Mouse (Mus musculus) liver, embryonic 16.5 days (tissue): ENCODE measurements around the gene Sox18. TPM values are rescaled to one million over a fixed set of nuclear protein-coding genes. Genes with fewer than 3 reads are reported as not detected.

ENCODE experiments used
- ATAC-seq: fragments of 200-750 bp; cut with Nextera tagmentation; 2 replicates; pipeline ENCODE4 v1.8.0; 2017; ENCODE audit warnings: low read depth, mild to moderate bottlenecking, moderate number of reproducible peaks, moderate library complexity
- H3K27ac ChIP-seq: fragments of 300-500 bp; sonication (generic); 2 replicates; pipeline ENCODE4 v1.5.1; 2014; ENCODE audit warnings: mild to moderate bottlenecking, low read length
- H3K27me3 ChIP-seq: fragments of 300-500 bp; sonication (generic); 2 replicates; pipeline ENCODE4 v1.6.1; 2014; ENCODE audit warnings: low read depth, low read length, mixed read lengths; ENCODE audit not compliant: control insufficient read depth, insufficient read depth
- H3K36me3 ChIP-seq: fragments of 300-500 bp; sonication (generic); 2 replicates; pipeline ENCODE4 v1.6.1; 2014; ENCODE audit warnings: mild to moderate bottlenecking; ENCODE audit not compliant: control insufficient read depth, insufficient read depth
- H3K4me1 ChIP-seq: fragments of 300-500 bp; sonication (generic); 2 replicates; pipeline ENCODE4 v1.6.1; 2014; ENCODE audit warnings: low read depth, low read length, mixed read lengths; ENCODE audit not compliant: control insufficient read depth
- H3K4me2 ChIP-seq: fragments of 300-500 bp; sonication (generic); 2 replicates; pipeline ENCODE4 v1.6.1; 2014; ENCODE audit warnings: low read depth, low read length, mixed read lengths
- H3K4me3 ChIP-seq: fragments of 300-500 bp; sonication (generic); 2 replicates; pipeline ENCODE4 v1.5.1; 2014; ENCODE audit warnings: low read depth, mild to moderate bottlenecking, low read length
- H3K9ac ChIP-seq: fragments of 300-500 bp; sonication (generic); 2 replicates; pipeline ENCODE4 v1.6.1; 2014; ENCODE audit warnings: low read depth, low read length
- H3K9me3 ChIP-seq: fragments of 300-500 bp; sonication (generic); replicated peaks from 2 replicates; pipeline ENCODE4 v1.6.1; 2016; ENCODE audit warnings: low read length; ENCODE audit not compliant: control insufficient read depth
- WGBS: fragments of 180-500 bp; shearing (Covaris S2); extraction: QIAGEN DNeasy Blood & Tissue Kit; methylation state at CpG from one replicate; pipeline ENCODE4 v1.1.7; 2014; ENCODE audit not compliant: insufficient replicate concordance; 5-methylcytosine and 5-hydroxymethylcytosine counted together
- polyA plus RNA-seq: library from polyadenylated mRNA; unstranded; fragments of >200 nt; fragmentation: Nextera tagmentation; extraction: Ambion mirVana; gene quantifications from 2 replicates; pipeline ENCODE4 v1.2.1, GENCODE M21; 2015

Gene Sox18
- polyA plus RNA-seq, 1 experiment from 2014 or later: 6.9 TPM

- H3K9me3 ChIP-seq: no peaks in the 10 kb centered on the region
- H3K27ac ChIP-seq: no peak overlapping the region
- H3K9ac ChIP-seq: no peak overlapping the region
- no peaks in the 10 kb centered on the region for H3K27me3 ChIP-seq
- peaks cover 2% of the 10 kb centered on the region for H3K4me1 ChIP-seq
- no peak overlapping the region for H3K4me2 ChIP-seq
- 58% methylated on average over 3 of the region's 3 CpGs for WGBS
- no peak for ATAC-seq
- H3K36me3 ChIP-seq: no peaks in the 10 kb centered on the region
- no peak overlapping the region for H3K4me3 ChIP-seq
Observed at GRCm38 (mm10) chr2:181662620-181663297, 8.7 kb downstream of the Sox18 start.

GRCm38 (mm10) chr2:181659609-181660055 lies 11.8 kb downstream of the Sox18 start:
- Histone ChIP-seq H3K9me3 (no peaks in the 10 kb centered on the region), H3K9ac (no peak overlapping the region), H3K4me1 (peaks cover 2% of the 10 kb centered on the region), H3K27me3 (no peaks in the 10 kb centered on the region), H3K4me3 (no peak overlapping the region), H3K36me3 (peaks cover 3% of the 10 kb centered on the region; the same call in 1 of the 2 replicates), H3K27ac (no peak overlapping the region), H3K4me2 (no peak overlapping the region)
- under 1% methylated on average over 9 of the region's 9 CpGs for WGBS
- peak; percentile 77 for ATAC-seq

- 30% methylated on average over 17 of the region's 17 CpGs for WGBS
- Histone ChIP-seq H3K4me1 (peaks cover 2% of the 10 kb centered on the region), H3K36me3 (peaks cover 3% of the 10 kb centered on the region; the same call in 1 of the 2 replicates), H3K27ac (no peak overlapping the region), H3K9me3 (no peaks in the 10 kb centered on the region), H3K27me3 (no peaks in the 10 kb centered on the region), H3K9ac (no peak overlapping the region), H3K4me3 (no peak overlapping the region), H3K4me2 (no peak overlapping the region)
- ATAC-seq: peak; percentile 50
Observed at GRCm38 (mm10) chr2:181658930-181659555, 12.4 kb downstream of the Sox18 start.

- no peak overlapping the region for H3K27ac ChIP-seq
- no peak overlapping the region for H3K9ac ChIP-seq
- peaks cover 3% of the 10 kb centered on the region; the same call in 1 of the 2 replicates for H3K36me3 ChIP-seq
- ATAC-seq: no peak
- no peak overlapping the region for H3K4me3 ChIP-seq
- H3K27me3 ChIP-seq: no peaks in the 10 kb centered on the region
- H3K9me3 ChIP-seq: no peaks in the 10 kb centered on the region
- WGBS: 70% methylated on average over 7 of the region's 7 CpGs
- no peak overlapping the region for H3K4me2 ChIP-seq
- H3K4me1 ChIP-seq: peaks cover 2% of the 10 kb centered on the region
Observed at GRCm38 (mm10) chr2:181658528-181658927, 12.9 kb downstream of the Sox18 start.

- 60% methylated on average over 2 of the region's 2 CpGs for WGBS
- no peak overlapping the region for H3K27ac ChIP-seq
- no peak overlapping the region for H3K4me3 ChIP-seq
- no peaks in the 10 kb centered on the region for H3K27me3 ChIP-seq
- H3K9ac ChIP-seq: no peak overlapping the region
- peaks cover 2% of the 10 kb centered on the region for H3K4me1 ChIP-seq
- H3K36me3 ChIP-seq: peaks cover 4% of the 10 kb centered on the region; the same call in 1 of the 2 replicates
- no peak for ATAC-seq
- H3K9me3 ChIP-seq: no peaks in the 10 kb centered on the region
- H3K4me2 ChIP-seq: no peak overlapping the region
Observed at GRCm38 (mm10) chr2:181657441-181657840, 14.0 kb downstream of the Sox18 start.

GRCm38 (mm10) chr2:181656734-181657133 lies 14.7 kb downstream of the Sox18 start, which contains the start of gene Gm29797:
Gm29797 (plus strand) TSS chr2:181657034.
- H3K9ac ChIP-seq: no peak within 1 kb of the TSS
- H3K4me1 ChIP-seq: peaks cover 2% of the 10 kb centered on the region
- 64% methylated on average over 3 of the region's 3 CpGs for WGBS
- no peaks in the 10 kb centered on the region for H3K9me3 ChIP-seq
- no peak within 1 kb of the TSS for H3K27ac ChIP-seq
- no peak within 1 kb of the TSS for H3K4me2 ChIP-seq
- H3K27me3 ChIP-seq: no peaks in the 10 kb centered on the region
- ATAC-seq: no peak
- peaks cover 6% of the 10 kb centered on the region; the same call in 1 of the 2 replicates for H3K36me3 ChIP-seq
- no peak within 1 kb of the TSS for H3K4me3 ChIP-seq

GRCm38 (mm10) chr2:181653523-181653922 lies 17.9 kb downstream of the Sox18 start:
- WGBS: 69% methylated on average over 1 of the region's 1 CpGs
- ATAC-seq: no peak
- H3K4me2 ChIP-seq: no peak overlapping the region
- H3K4me3 ChIP-seq: no peak overlapping the region
- H3K9me3 ChIP-seq: no peaks in the 10 kb centered on the region
- H3K27me3 ChIP-seq: no peaks in the 10 kb centered on the region
- no peak overlapping the region for H3K9ac ChIP-seq
- no peaks in the 10 kb centered on the region for H3K4me1 ChIP-seq
- peaks cover 23% of the 10 kb centered on the region for H3K36me3 ChIP-seq
- H3K27ac ChIP-seq: no peak overlapping the region

GRCm38 (mm10) chr2:181653065-181653464 lies 18.4 kb downstream of the Sox18 start:
- Histone ChIP-seq H3K36me3 (peaks cover 23% of the 10 kb centered on the region), H3K27ac (no peak overlapping the region)

GRCm38 (mm10) chr2:181648926-181649325 lies 22.5 kb downstream of the Sox18 start:
- H3K9me3 ChIP-seq: no peaks in the 10 kb centered on the region
- H3K36me3 ChIP-seq: peaks cover 20% of the 10 kb centered on the region
- H3K4me1 ChIP-seq: no peaks in the 10 kb centered on the region
- no peak overlapping the region for H3K4me3 ChIP-seq
- H3K27ac ChIP-seq: no peak overlapping the region
- 88% methylated on average over 10 of the region's 10 CpGs for WGBS
- no peak overlapping the region for H3K4me2 ChIP-seq
- ATAC-seq: no peak
- no peaks in the 10 kb centered on the region for H3K27me3 ChIP-seq
- no peak overlapping the region for H3K9ac ChIP-seq

More at GRCm38 (mm10) chr2:181653065-181653464, 18.4 kb downstream of the Sox18 start:
- H3K4me1 ChIP-seq: no peaks in the 10 kb centered on the region
- no peak overlapping the region for H3K4me3 ChIP-seq
- no peak for ATAC-seq
- H3K9ac ChIP-seq: no peak overlapping the region
- H3K9me3 ChIP-seq: no peaks in the 10 kb centered on the region
- no peak overlapping the region for H3K4me2 ChIP-seq
- no peaks in the 10 kb centered on the region for H3K27me3 ChIP-seq
